ENCODE assay signal across 9 mouse cellular contexts in the genomic region with DNA sequence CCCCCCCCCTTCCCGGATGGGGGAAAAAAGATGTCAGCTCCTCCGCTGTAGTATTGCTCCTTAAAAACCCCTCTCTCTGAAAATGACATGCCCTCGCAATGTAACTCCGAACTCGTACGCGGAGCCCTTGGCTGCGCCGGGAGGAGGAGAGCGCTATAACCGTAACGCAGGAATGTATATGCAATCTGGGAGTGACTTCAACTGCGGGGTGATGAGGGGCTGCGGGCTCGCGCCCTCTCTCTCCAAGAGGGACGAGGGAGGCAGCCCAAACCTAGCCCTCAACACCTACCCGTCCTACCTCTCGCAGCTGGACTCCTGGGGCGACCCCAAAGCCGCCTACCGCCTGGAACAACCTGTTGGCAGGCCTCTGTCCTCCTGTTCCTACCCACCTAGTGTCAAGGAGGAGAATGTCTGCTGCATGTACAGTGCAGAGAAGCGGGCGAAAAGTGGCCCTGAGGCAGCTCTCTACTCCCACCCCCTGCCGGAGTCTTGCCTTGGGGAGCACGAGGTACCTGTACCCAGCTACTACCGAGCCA. TPM values are rescaled to one million over a fixed set of nuclear protein-coding genes. Genes with fewer than 3 reads are reported as not detected.
DNase-seq lines count a peak whose midpoint lies in the region; ATAC-seq and TF ChIP-seq lines count a peak whose summit lies in the region.
"Had no signal": no experiment of that assay in that cellular context is flagged by ENCODE, and none has a peak within 500 bp of the region (broad histone marks: within the 10 kb centered on the region; RNA-seq: fewer than 3 reads in every experiment).

Hoxc10 (plus strand) TSS at position 21 of the 536 bp plus-strand sequence.

- no peak for DNase-seq in heart, embryonic 10.5 days (ENCODE audit: low spot score)
- no peak for DNase-seq in heart, adult 2 months
- no peak for DNase-seq in neural tube, embryonic 11.5 days (ENCODE audit: low spot score)
- no peak for DNase-seq in neural tube, embryonic 10.5 days (ENCODE audit: extremely low spot score, low spot score)
- DNase-seq in urinary bladder, adult 18-20 months (ENCODE audit: low spot score in 2 of 2) = no peak
- no peak for DNase-seq in spleen, postnatal 36 days (ENCODE audit: low spot score in 2 of 2)
- no peak for DNase-seq in urinary bladder, postnatal 4 days (ENCODE audit: low spot score in 2 of 2)

- intact Hi-C loops in heart, adult 2 months (cut with DNase I) = no loop called here

- no peak within 1 kb of the TSS for H3K27ac ChIP-seq in heart, embryonic 10.5 days
- H3K27ac ChIP-seq in heart, adult 2 months = no peak within 1 kb of the TSS
- peak within 1 kb of the TSS; percentile 78 for H3K27ac ChIP-seq in neural tube, embryonic 11.5 days (ENCODE audit: low read depth, low read length)
- no peak within 1 kb of the TSS for H3K27ac ChIP-seq in intestine, embryonic 16.5 days (ENCODE audit: low read length)

- no peaks in the 10 kb centered on the region; the same call in 1 of the 2 replicates for H3K4me1 ChIP-seq in heart, embryonic 10.5 days
- no peaks in the 10 kb centered on the region for H3K4me1 ChIP-seq in heart, adult 2 months (ENCODE audit: control insufficient read depth, insufficient read depth, low read length)
- no peaks in the 10 kb centered on the region for H3K4me1 ChIP-seq in neural tube, embryonic 11.5 days (ENCODE audit: control insufficient read depth, insufficient read depth, low read length)
- H3K4me1 ChIP-seq in intestine, embryonic 16.5 days (ENCODE audit: control insufficient read depth, insufficient read depth, low read length) = 0 out of 2 replicates have a peak, but pooled peaks cover 4% of the 10 kb centered on the region

- TF ChIP-seq EP300 in heart, adult 2 months (IDR thresholded peaks at IDR 0.05; ENCODE audit: insufficient read depth, low read depth, low read length) = no peak

- H3K4me3 ChIP-seq in heart, embryonic 10.5 days = peak within 1 kb of the TSS; percentile 43
- H3K4me3 ChIP-seq in heart, adult 2 months = no peak within 1 kb of the TSS
- peak within 1 kb of the TSS; percentile 95 for H3K4me3 ChIP-seq in neural tube, embryonic 11.5 days (ENCODE audit: low read depth, low read length)
- H3K4me3 ChIP-seq in intestine, embryonic 16.5 days (ENCODE audit: low read length) = peak within 1 kb of the TSS; percentile 31

- no peaks in the 10 kb centered on the region for H3K79me2 ChIP-seq in heart, adult 2 months (replicated peaks; ENCODE audit: control insufficient read depth, insufficient read depth, low read length)

- H3K4me2 ChIP-seq in neural tube, embryonic 11.5 days (ENCODE audit: low read depth) = peak within 1 kb of the TSS; percentile 57
- H3K4me2 ChIP-seq in intestine, embryonic 16.5 days (ENCODE audit: low read depth, low read length) = peak within 1 kb of the TSS; percentile 31; the same call in 1 of the 2 replicates

- no peaks in the 10 kb centered on the region for H3K9me3 ChIP-seq in heart, embryonic 10.5 days
- H3K9me3 ChIP-seq in neural tube, embryonic 11.5 days (ENCODE audit: control insufficient read depth, low read length) = no peaks in the 10 kb centered on the region
- H3K9me3 ChIP-seq in intestine, embryonic 16.5 days (ENCODE audit: control insufficient read depth, low read length) = no peaks in the 10 kb centered on the region

- H3K9ac ChIP-seq in heart, adult 2 months (ENCODE audit: low read depth, low read length) = no peak within 1 kb of the TSS
- H3K9ac ChIP-seq in neural tube, embryonic 11.5 days (ENCODE audit: low read length) = peak within 1 kb of the TSS; percentile 90
- H3K9ac ChIP-seq in intestine, embryonic 16.5 days (ENCODE audit: low read depth, low read length) = no peak within 1 kb of the TSS

- no peak for TF ChIP-seq CTCF in heart, adult 2 months (IDR thresholded peaks at IDR 0.05)

- peaks cover 100% of the 10 kb centered on the region for H3K27me3 ChIP-seq in heart, embryonic 10.5 days (ENCODE audit: insufficient read depth, poor library complexity, severe bottlenecking)
- H3K27me3 ChIP-seq in heart, adult 2 months (ENCODE audit: control insufficient read depth, insufficient read depth, low read length) = peaks cover 40% of the 10 kb centered on the region
- H3K27me3 ChIP-seq in neural tube, embryonic 11.5 days (ENCODE audit: control insufficient read depth, insufficient read depth, low read length) = peaks cover 83% of the 10 kb centered on the region
- H3K27me3 ChIP-seq in intestine, embryonic 16.5 days (replicated peaks; ENCODE audit: control insufficient read depth, insufficient read depth, low read length) = peaks cover 86% of the 10 kb centered on the region

- TF ChIP-seq POLR2A in heart, adult 2 months (IDR thresholded peaks at IDR 0.05; ENCODE audit: insufficient read depth, low read depth, low read length) = no peak

- ATAC-seq in neural tube, embryonic 11.5 days (ENCODE audit: insufficient read depth, low FRiP score, low TSS enrichment) = peak; percentile 17
- peak; percentile 41; the same call in 1 of the 2 replicates for ATAC-seq in intestine, embryonic 16.5 days

- no peaks in the 10 kb centered on the region for H3K36me3 ChIP-seq in heart, embryonic 10.5 days
- no peaks in the 10 kb centered on the region for H3K36me3 ChIP-seq in heart, adult 2 months (ENCODE audit: control insufficient read depth, insufficient read depth, low read length)
- H3K36me3 ChIP-seq in neural tube, embryonic 11.5 days (ENCODE audit: control insufficient read depth, insufficient read depth, low read length) = no peaks in the 10 kb centered on the region
- H3K36me3 ChIP-seq in intestine, embryonic 16.5 days (ENCODE audit: control insufficient read depth, insufficient read depth, low read length) = no peaks in the 10 kb centered on the region

- WGBS in heart, embryonic 10.5 days = 3% methylated on average over 27 of the region's 27 CpGs
- 5% methylated on average over 27 of the region's 27 CpGs for WGBS in heart, adult 2 months
- WGBS in neural tube, embryonic 11.5 days = 3% methylated on average over 27 of the region's 27 CpGs
- 2% methylated on average over 27 of the region's 27 CpGs for WGBS in intestine, embryonic 16.5 days

RNA-seq across cellular contexts. Expression of gene Hoxc10, which starts in this region (rescaled TPM):
- 0.07 and 0.62 TPM in 2 replicates for polyA plus RNA-seq in heart, embryonic 10.5 days (2016; fragmentation: Nextera tagmentation; extraction: Ambion mirVana)
- total RNA-seq in heart, adult 2 months (2021) = not detected
- polyA plus RNA-seq in heart, adult 2 months (2012; rRNA removed) = not detected in 2 replicates
- 58.3 and 60.4 TPM in 2 replicates for polyA plus RNA-seq in neural tube, embryonic 11.5 days (2014; fragmentation: Nextera tagmentation; extraction: Ambion mirVana)
- 1.1 and 1.3 TPM in 2 replicates for polyA plus RNA-seq in intestine, embryonic 16.5 days (2015; fragmentation: Nextera tagmentation; extraction: Ambion mirVana)
- polyA plus RNA-seq: liver, embryonic 16.5 days had no signal

Comparison
In these comparisons a context has a peak if more than half of its experiments do, and no peak if none do; other contexts are left out.
1. RNA of gene Hoxc10 (polyA plus RNA-seq): 58.3 to 60.4 TPM in neural tube, embryonic 11.5 days; 1.1 to 1.3 TPM in intestine, embryonic 16.5 days, 0.07 to 0.62 TPM in heart, embryonic 10.5 days and not detected in heart, adult 2 months; every median in the first group is over 10 times any median in the second.